Mouse (Mus musculus): ENCODE results near the gene Txlna. TPM values are rescaled to one million over a fixed set of nuclear protein-coding genes. Genes with fewer than 3 reads are reported as not detected.

Gene Txlna
- polyA plus RNA-seq, 1 experiment from 2014 or later, result 45.6 TPM

DNA sequence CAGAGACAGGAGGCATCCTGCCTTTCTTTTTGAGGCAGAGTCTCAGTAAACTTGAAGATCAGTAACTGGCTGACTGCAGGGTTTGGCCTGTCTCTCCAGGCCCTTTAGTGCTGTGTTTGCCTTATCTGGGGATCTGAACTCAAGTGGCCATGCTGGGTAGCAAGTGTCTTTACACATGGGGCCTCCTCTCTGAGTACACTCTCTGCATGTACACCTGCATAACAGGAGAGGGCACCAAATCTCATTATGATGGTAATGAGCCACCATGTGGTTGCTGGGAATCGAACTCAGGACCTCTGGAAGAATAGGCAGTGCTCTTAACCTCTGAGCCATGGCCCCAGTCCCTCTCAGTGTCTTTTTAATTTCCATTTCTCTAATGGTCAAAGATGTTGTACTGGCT is 58.6 kb downstream of the Txlna start:
- Histone ChIP-seq H3K36me3 (no peaks in the 10 kb centered on the region), H3K4me3 (no peak overlapping the region), H3K9ac (no peak overlapping the region), H3K27ac (replicated peaks) (no peak overlapping the region), H3K4me2 (no peak overlapping the region), H3K27me3 (no peaks in the 10 kb centered on the region), H3K4me1 (replicated peaks) (0 out of 2 replicates have a peak, but pooled peaks cover 8% of the 10 kb centered on the region), H3K9me3 (no peaks in the 10 kb centered on the region)
- no peak for ATAC-seq (ENCODE audit: low FRiP score, low read depth)
- WGBS, result 86% methylated on average over 1 of the region's 1 CpGs

- ATAC-seq (ENCODE audit: low FRiP score, low read depth), result no peak
- H3K4me3 ChIP-seq, result no peak overlapping the region
- H3K27me3 ChIP-seq, result no peaks in the 10 kb centered on the region
- H3K9ac ChIP-seq, result no peak overlapping the region
- H3K9me3 ChIP-seq, result no peaks in the 10 kb centered on the region
- WGBS, result 76% methylated on average over 7 of the region's 7 CpGs
- H3K27ac ChIP-seq (replicated peaks), result no peak overlapping the region
- H3K36me3 ChIP-seq, result no peaks in the 10 kb centered on the region
- H3K4me2 ChIP-seq, result no peak overlapping the region
- H3K4me1 ChIP-seq (replicated peaks), result 0 out of 2 replicates have a peak, but pooled peaks cover 11% of the 10 kb centered on the region
Observed at GRCm38 (mm10) chr4:129580347-129580746, 60.5 kb downstream of the Txlna start.

GRCm38 (mm10) chr4:129578466-129578865 is 62.4 kb downstream of the Txlna start, which contains the start of gene Fam167b:
Fam167b (minus strand) TSS chr4:129578549.
- Histone ChIP-seq H3K36me3 (no peaks in the 10 kb centered on the region), H3K9me3 (no peaks in the 10 kb centered on the region), H3K27ac (replicated peaks) (no peak within 1 kb of the TSS), H3K4me2 (peak within 1 kb of the TSS; percentile 23), H3K4me1 (replicated peaks) (0 out of 2 replicates have a peak, but pooled peaks cover 5% of the 10 kb centered on the region), H3K27me3 (no peaks in the 10 kb centered on the region), H3K9ac (no peak within 1 kb of the TSS), H3K4me3 (no peak within 1 kb of the TSS)
- no peak for ATAC-seq (ENCODE audit: low FRiP score, low read depth)
- WGBS, result 88% methylated on average over 5 of the region's 5 CpGs

- no peak for ATAC-seq (ENCODE audit: low FRiP score, low read depth)
- H3K4me3 ChIP-seq, result no peak overlapping the region
- H3K36me3 ChIP-seq, result no peaks in the 10 kb centered on the region
- H3K27ac ChIP-seq (replicated peaks), result no peak overlapping the region
- H3K4me1 ChIP-seq (replicated peaks), result 0 out of 2 replicates have a peak, but pooled peaks cover 5% of the 10 kb centered on the region
- H3K9me3 ChIP-seq, result no peaks in the 10 kb centered on the region
- H3K9ac ChIP-seq, result no peak overlapping the region
- H3K27me3 ChIP-seq, result no peaks in the 10 kb centered on the region
- no peak overlapping the region for H3K4me2 ChIP-seq
- 80% methylated on average over 7 of the region's 7 CpGs for WGBS
Observed at GRCm38 (mm10) chr4:129577688-129578087, 63.2 kb downstream of the Txlna start.

- no peak for ATAC-seq (ENCODE audit: low FRiP score, low read depth)
- Histone ChIP-seq H3K4me2 (peak overlapping the region; percentile 23), H3K36me3 (no peaks in the 10 kb centered on the region), H3K9me3 (no peaks in the 10 kb centered on the region), H3K27me3 (no peaks in the 10 kb centered on the region), H3K4me3 (no peak overlapping the region), H3K27ac (replicated peaks) (no peak overlapping the region), H3K9ac (peak overlapping the region; percentile 13; the same call in 1 of the 2 replicates), H3K4me1 (replicated peaks) (0 out of 2 replicates have a peak, but pooled peaks cover 5% of the 10 kb centered on the region)
- 27% methylated on average over 21 of the region's 21 CpGs for WGBS
Observed at GRCm38 (mm10) chr4:129576863-129577491, 63.9 kb downstream of the Txlna start.

Small RNA genes lying within 50 kb of the gene (microRNA-seq; reads per million reads assigned to microRNA genes)
- 1.1 reads per million for gene Mir7016

Other genes starting within 250 kb of the Txlna start
- gene Zbtb8b, start 200.2 kb downstream of the Txlna start, polyA plus RNA-seq (2015; fragmentation: Nextera tagmentation; extraction: Ambion mirVana), result 15.7 and 17.1 TPM in 2 replicates
- gene Bsdc1, start 179.5 kb downstream of the Txlna start, polyA plus RNA-seq (2015; fragmentation: Nextera tagmentation; extraction: Ambion mirVana), result 35.3 and 37.4 TPM in 2 replicates
- gene Tssk3, start 150.0 kb downstream of the Txlna start, polyA plus RNA-seq (2015; fragmentation: Nextera tagmentation; extraction: Ambion mirVana), result 0.53 and 0.73 TPM in 2 replicates
- gene Fam229a, start 149.9 kb downstream of the Txlna start, polyA plus RNA-seq (2015; fragmentation: Nextera tagmentation; extraction: Ambion mirVana), result 0.39 and 0.87 TPM in 2 replicates
- gene Marcksl1, start 127.5 kb downstream of the Txlna start, polyA plus RNA-seq (2015; fragmentation: Nextera tagmentation; extraction: Ambion mirVana), result 1,671 and 1,849 TPM in 2 replicates
- gene Hdac1, start 98.4 kb downstream of the Txlna start, polyA plus RNA-seq (2015; fragmentation: Nextera tagmentation; extraction: Ambion mirVana), result 84.7 and 92.2 TPM in 2 replicates
- 11.7 and 13.6 TPM in 2 replicates for gene Lck, start 67.4 kb downstream of the Txlna start, polyA plus RNA-seq (2015; fragmentation: Nextera tagmentation; extraction: Ambion mirVana)
- gene Fam167b, start 62.5 kb downstream of the Txlna start, polyA plus RNA-seq (2015; fragmentation: Nextera tagmentation; extraction: Ambion mirVana), result 0.24 and 0.34 TPM in 2 replicates
- 203 and 206 TPM in 2 replicates for gene Eif3i, start 40.4 kb downstream of the Txlna start, polyA plus RNA-seq (2015; fragmentation: Nextera tagmentation; extraction: Ambion mirVana)
- gene Tmem234, start 40.4 kb downstream of the Txlna start, polyA plus RNA-seq (2015; fragmentation: Nextera tagmentation; extraction: Ambion mirVana), result 183 and 184 TPM in 2 replicates
- gene Dcdc2b, start 26.8 kb downstream of the Txlna start, polyA plus RNA-seq (2015; fragmentation: Nextera tagmentation; extraction: Ambion mirVana), result 3.4 and 3.6 TPM in 2 replicates
- 26.7 and 32.9 TPM in 2 replicates for gene Iqcc, start 22.0 kb downstream of the Txlna start, polyA plus RNA-seq (2015; fragmentation: Nextera tagmentation; extraction: Ambion mirVana)
- 153 and 159 TPM in 2 replicates for gene Ccdc28b, start 17.1 kb downstream of the Txlna start, polyA plus RNA-seq (2015; fragmentation: Nextera tagmentation; extraction: Ambion mirVana)
- gene Kpna6, start 31.7 kb upstream of the Txlna start, polyA plus RNA-seq (2015; fragmentation: Nextera tagmentation; extraction: Ambion mirVana), result 17.4 and 19.1 TPM in 2 replicates
- gene Tmem39b, start 55.8 kb upstream of the Txlna start, polyA plus RNA-seq (2015; fragmentation: Nextera tagmentation; extraction: Ambion mirVana), result 14.8 TPM in 2 replicates
- gene Khdrbs1, start 101.2 kb upstream of the Txlna start, polyA plus RNA-seq (2015; fragmentation: Nextera tagmentation; extraction: Ambion mirVana), result 121 and 122 TPM in 2 replicates
- 228 and 238 TPM in 2 replicates for gene Ptp4a2, start 170.2 kb upstream of the Txlna start, polyA plus RNA-seq (2015; fragmentation: Nextera tagmentation; extraction: Ambion mirVana)

All from hindbrain, embryonic 15.5 days (tissue).